Mouse (Mus musculus): ENCODE results near the gene Mcf2l.

Gene Mcf2l

GRCm38 (mm10) chr8:12996831-12997275, 123.2 kb downstream of the Mcf2l start:
- DNase-seq: peak; percentile 50 to 78

- DNase-seq: peak; percentile 39 to 61
Observed at GRCm38 (mm10) chr8:12998331-12998730, 124.7 kb downstream of the Mcf2l start.

- peak in 1 of 2 experiments; percentile 15 for DNase-seq
Observed at GRCm38 (mm10) chr8:12999793-13000192, 126.2 kb downstream of the Mcf2l start.

- no peak for DNase-seq
Observed at GRCm38 (mm10) chr8:13007458-13007857, 133.9 kb downstream of the Mcf2l start.

- DNase-seq: peak; percentile 27 to 31
Observed at GRCm38 (mm10) chr8:13010313-13010712, 136.7 kb downstream of the Mcf2l start.

- DNase-seq: peak; percentile 54 to 58
Observed at GRCm38 (mm10) chr8:13019560-13019959, 146.0 kb downstream of the Mcf2l start.

- DNase-seq: peak in 1 of 2 experiments; percentile 16
Observed at GRCm38 (mm10) chr8:13021830-13022229, 148.2 kb downstream of the Mcf2l start.

GRCm38 (mm10) chr8:13025487-13026224, 152.1 kb downstream of the Mcf2l start, which contains the start of gene F7:
F7 (plus strand) TSS chr8:13026034.
- peak; percentile 48 to 66 for DNase-seq

GRCm38 (mm10) chr8:13027615-13028014, 154.0 kb downstream of the Mcf2l start:
- DNase-seq: peak in 1 of 2 experiments; percentile 20

- DNase-seq: peak; percentile 86 to 90
Observed at GRCm38 (mm10) chr8:13028482-13028881, 154.9 kb downstream of the Mcf2l start.

GRCm38 (mm10) chr8:13036346-13036812, 162.8 kb downstream of the Mcf2l start:
- DNase-seq: peak in 1 of 2 experiments; percentile 20

- DNase-seq: peak; percentile 56 to 58
Observed at GRCm38 (mm10) chr8:13037015-13037414, 163.4 kb downstream of the Mcf2l start, which contains the start of gene F10. F10 (plus strand) TSS chr8:13037308.

GRCm38 (mm10) chr8:13037569-13037968, 164.0 kb downstream of the Mcf2l start:
- no peak for DNase-seq

- DNase-seq: peak; percentile 28 to 39
Observed at GRCm38 (mm10) chr8:13039054-13039453, 165.4 kb downstream of the Mcf2l start.

- DNase-seq: no peak
Observed at GRCm38 (mm10) chr8:13041459-13041858, 167.9 kb downstream of the Mcf2l start.

- DNase-seq: no peak
Observed at GRCm38 (mm10) chr8:13047652-13048051, 174.0 kb downstream of the Mcf2l start.

- DNase-seq: no peak
Observed at GRCm38 (mm10) chr8:13050550-13050949, 176.9 kb downstream of the Mcf2l start.

- DNase-seq: peak in 1 of 2 experiments; percentile 19
Observed at GRCm38 (mm10) chr8:13057351-13057750, 183.7 kb downstream of the Mcf2l start.

GRCm38 (mm10) chr8:13060441-13061150, 187.0 kb downstream of the Mcf2l start, which contains the start of gene Proz:
Proz (plus strand) TSS chr8:13060914.
- no peak for DNase-seq

GRCm38 (mm10) chr8:13063112-13063511, 189.5 kb downstream of the Mcf2l start:
- peak; percentile 55 to 66 for DNase-seq
